Mouse (Mus musculus): Measurements from ENCODE around the gene Camkv.

Camkv gene

DNA sequence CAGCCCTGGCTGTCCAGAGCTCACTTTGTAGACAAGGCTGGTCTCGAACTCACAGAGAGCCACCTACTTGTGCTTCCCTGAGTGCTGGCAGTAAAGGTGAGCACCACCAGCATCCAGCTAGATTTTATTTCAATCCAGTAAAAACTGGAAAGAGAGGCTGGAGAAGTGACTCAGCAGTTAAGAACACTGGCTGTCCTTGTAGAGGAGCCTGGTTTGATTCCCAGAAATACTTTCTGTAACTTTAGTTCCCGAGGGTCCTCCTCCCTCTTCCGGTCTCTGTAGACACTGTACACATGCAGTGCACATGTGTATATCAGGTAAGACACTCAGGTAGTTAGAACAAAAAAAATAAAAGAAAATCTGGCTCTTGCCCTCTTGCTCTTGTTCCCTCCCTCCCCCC lies 52.5 kb downstream of the Camkv start:
- DNase-seq (ENCODE audit: low read depth): no peak

DNA sequence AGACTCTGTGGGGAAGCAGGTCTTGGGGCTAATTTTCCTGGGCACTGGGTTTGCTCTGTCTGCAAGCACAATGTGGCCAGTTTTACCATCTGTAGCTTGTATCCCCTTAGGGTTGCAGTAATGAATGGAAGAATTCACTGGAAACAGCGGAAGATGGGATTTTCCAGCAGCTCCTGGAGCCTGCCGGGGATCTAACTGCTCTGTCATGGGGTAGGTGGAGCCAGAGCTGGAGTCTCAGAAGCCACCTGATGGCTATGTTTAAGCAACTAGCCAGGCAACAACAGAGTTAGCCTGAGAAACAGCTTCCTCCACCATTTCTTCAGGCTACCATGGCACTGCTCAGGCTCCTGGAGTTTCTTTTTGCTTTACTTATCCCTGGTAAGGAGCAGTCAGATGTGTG lies 56.7 kb downstream of the Camkv start, which contains the start of gene Cdhr4:
Gene Cdhr4 (plus strand): TSS at position 301 of the 400 bp plus-strand sequence.
- DNase-seq (ENCODE audit: low read depth): no peak

DNA sequence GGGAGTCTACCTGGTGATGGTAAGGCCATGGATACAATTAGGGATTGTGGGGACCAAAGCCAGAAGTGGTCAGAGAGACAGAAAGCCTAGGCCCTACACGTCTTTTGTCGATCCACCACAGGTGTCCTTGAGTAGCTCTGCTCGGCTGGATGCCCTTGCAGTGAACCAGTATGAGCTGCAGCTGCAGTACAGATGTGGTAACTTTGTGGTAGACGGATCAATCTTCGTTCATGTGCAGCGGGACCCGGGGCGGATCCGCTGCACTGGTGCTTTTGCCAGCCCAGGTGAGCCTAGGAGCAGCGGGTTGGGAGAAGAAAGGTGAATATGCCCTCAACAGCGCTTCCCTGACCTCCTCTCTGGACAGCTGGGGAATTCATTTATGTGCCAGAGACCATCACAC lies 57.5 kb downstream of the Camkv start:
- no peak for DNase-seq (ENCODE audit: low read depth)

DNA sequence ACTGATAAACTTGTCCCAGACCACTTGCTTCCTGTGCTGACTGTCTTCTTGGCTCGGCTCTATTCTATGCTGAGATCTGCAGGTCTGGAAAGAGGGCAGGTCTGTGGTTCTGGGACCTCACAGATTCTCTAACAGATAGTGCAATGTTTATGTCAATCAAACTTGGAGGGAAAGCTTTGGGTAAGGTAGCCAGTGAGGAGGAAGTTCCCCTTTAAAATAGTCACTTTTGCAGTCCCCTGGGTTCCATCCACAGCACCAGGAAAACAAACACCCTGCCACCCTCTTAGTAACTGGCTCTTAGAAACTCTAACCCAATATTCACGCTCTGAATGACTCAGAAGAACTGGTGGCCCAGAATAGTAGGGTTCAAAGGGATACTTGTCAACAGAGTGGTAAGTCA lies 59.0 kb downstream of the Camkv start:
- DNase-seq (ENCODE audit: low read depth): no peak

DNA sequence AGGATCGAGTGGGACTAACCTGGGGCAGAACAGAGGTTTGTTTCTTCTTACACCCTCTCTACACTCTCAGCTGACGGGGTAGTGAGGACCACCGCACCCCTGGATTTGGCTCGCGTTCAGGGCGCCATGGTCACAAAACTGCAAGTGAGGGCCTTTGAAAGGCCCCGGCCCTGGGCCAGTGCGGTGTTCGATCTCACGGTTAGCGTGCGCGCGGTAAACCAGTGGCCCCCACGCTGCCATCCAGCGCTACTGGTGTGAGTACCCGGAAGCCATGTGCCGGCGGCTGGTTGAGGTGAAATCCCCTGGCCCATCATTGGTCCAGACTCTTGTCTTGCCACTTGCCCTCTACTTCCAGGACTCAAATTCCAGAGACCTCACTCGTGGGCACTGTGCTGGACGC lies 60.0 kb downstream of the Camkv start:
- no peak for DNase-seq (ENCODE audit: low read depth)

DNA sequence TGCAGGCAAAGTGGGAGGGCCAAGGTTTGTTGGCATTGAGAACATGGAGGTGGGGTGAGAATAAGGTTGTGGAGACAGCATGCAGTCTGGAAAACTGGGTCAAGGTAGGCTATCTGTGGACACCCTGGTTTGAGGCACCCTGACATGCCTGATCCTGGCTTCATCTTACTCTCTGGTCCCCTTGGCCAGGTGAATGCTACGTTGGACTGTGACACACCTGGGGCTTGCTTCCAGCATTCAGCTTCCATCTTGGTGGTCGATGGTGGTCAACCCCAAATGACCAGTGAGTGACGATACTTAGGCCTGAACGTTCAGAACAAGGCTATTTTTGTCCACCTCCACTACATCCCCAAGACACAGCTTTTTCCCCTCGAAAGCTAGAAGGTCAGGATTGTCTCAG lies 60.6 kb downstream of the Camkv start, which contains the start of gene Gm20662:
Gene Gm20662 (plus strand): TSS at position 301 of the 400 bp plus-strand sequence.
- DNase-seq (ENCODE audit: low read depth): no peak
